Mouse (Mus musculus) erythroid progenitor cell, adult 5-6 weeks (primary cell): Measurements from ENCODE around the gene Gm21987. TPM values are rescaled to one million over a fixed set of nuclear protein-coding genes. Genes with fewer than 3 reads are reported as not detected.

Experiments used
- ATAC-seq: replicated peaks from 2 replicates; pipeline ENCODE4 v1.8.0; 2016; ENCODE audit warnings: moderate number of reproducible peaks, mild to moderate bottlenecking, moderate TSS enrichment, inconsistent platforms; ENCODE audit not compliant: poor library complexity, low FRiP score, severe bottlenecking
- total RNA-seq, 2 experiments: library from RNA; stranded (forward) in 1 of 2; stranded (reverse) in 1 of 2; fragments of 150-400 nt in 1 of 2; fragments of 186-747, 209-891 nt in 1 of 2; gene quantifications; 2 replicates each; pipeline versions ENCODE4 v1.2.3 to v1.2.4; 2015 to 2017; ENCODE audit warnings: low replicate concordance in 2 of 2

Gene Gm21987
- total RNA-seq, 2 experiments from 2014 or later = not detected

- ATAC-seq = no peak
Measured at GRCm38 (mm10) chr16:38347588-38347987, 748 bp downstream of the Gm21987 start.

DNA sequence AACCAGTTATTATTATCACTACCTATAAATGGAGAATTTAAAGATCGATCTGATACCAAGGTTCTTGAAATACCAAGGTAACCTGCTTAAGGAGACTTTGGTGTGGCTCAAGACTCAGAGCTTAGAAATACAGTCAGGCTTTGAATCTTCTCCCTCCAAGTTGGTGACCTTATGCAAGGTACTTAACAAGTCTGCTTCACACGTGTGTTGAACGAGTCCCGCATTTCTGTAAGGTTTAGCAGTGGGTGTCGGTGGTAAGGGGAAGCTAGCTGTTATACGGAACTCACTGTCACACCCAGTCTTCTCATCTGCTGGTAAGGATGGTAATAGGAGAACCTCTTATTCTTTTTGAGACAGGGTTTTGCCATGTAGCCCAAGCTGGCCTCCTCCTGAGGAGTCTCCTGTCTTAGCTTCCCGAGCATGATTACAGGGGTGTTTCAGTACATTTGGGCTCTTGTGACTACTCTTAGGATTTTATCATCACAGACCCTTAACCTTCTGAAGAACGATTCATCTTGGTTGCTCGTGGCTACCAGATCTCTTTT lies 1.4 kb downstream of the Gm21987 start:
- ATAC-seq = no peak

- no peak for ATAC-seq
Measured at GRCm38 (mm10) chr16:38349881-38350280, 3.0 kb downstream of the Gm21987 start.

- peak; percentile 61 for ATAC-seq
Measured at GRCm38 (mm10) chr16:38350361-38350855, 3.6 kb downstream of the Gm21987 start.

DNA sequence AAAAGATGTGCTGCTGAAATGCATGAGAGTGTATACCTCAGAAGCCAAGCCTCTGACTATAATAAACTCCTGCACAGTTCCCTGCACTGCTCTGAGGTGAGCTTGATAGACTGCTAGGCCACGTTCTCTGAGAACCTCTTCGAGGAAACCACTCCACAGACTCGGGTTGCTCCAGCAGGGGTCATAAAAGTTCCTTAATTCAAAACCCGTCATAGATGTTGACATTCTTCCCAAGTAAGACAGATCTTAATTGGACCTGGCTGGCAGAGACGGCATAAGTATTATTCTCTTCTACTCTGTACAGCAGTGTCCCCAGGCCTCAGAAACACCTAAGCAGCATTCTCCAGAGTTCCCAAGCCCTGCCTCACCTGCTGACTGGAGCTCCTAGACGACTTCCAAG lies 4.1 kb downstream of the Gm21987 start:
- no peak for ATAC-seq

GRCm38 (mm10) chr16:38352031-38352430 lies 5.2 kb downstream of the Gm21987 start:
- ATAC-seq = no peak

DNA sequence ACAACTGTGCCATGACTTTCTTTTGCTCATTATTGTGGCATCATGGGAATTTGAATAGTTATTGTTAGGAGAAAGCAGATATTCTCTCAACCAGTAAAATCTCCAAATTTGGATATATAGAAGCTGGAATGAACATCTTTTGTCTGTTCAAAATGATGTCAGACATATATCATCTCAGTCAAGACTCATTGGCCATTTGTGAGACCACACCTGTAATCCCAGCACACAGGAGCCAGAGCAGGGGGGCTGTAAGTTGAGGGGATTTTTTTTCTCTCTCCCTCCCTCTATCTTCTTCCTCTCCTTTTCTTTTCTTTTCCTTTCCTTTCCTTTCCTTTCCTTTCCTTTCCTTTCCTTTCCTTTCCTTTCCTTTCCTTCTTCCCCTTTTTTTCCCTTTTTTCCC lies 6.0 kb downstream of the Gm21987 start:
- ATAC-seq = no peak

DNA sequence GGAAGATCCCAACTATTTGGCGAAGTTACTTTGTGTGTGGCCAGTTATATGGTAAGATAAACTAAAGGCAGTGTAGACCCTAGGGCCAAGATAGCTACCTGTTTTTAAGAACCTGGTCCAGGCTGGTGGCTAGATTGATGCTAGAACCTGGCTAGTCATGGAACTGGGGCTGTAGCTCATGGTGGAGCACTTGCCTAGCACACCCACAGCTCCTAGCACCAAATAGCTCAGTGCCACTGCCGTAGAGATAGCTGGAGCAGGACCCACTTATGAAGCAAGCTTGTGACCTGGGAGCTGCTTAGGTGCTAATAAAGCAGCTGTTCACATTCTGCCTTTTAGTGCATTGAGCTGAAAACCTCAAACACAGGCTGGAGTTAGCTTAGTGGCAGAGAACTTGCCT lies 6.8 kb downstream of the Gm21987 start:
- no peak for ATAC-seq

DNA sequence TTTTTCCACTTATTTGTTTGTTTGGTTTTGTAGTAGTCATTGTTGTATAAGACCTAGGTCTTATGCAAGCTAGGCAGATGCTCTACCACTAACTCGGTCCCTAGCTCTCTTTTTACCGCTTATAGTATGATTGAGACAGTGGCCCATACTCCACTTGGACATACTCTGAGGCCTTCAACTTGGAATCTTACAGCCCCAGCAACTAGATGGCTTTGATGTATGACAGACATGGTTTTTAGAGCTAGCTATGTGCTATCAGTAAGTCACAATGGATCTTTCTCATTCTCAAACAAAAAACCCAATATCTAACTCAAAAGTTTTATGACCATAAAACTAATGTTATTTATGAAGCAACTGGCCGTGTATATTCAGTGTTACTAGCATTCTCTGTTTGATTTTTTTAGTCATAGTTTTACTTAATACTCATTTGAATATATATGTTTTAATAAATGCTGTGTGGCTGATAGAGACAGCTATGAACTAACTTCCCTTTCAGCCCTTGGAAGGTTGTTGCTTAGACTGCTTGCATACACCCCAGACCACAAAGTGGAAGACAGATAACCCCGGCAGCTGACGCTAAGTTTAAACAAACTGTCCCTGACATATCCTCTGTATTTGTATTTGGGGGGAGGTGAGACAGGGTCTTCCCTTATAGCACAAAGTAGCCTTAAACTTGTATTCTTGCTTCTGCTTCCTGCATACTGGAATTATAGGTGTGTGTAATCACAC lies 7.5 kb downstream of the Gm21987 start:
- ATAC-seq = no peak

DNA sequence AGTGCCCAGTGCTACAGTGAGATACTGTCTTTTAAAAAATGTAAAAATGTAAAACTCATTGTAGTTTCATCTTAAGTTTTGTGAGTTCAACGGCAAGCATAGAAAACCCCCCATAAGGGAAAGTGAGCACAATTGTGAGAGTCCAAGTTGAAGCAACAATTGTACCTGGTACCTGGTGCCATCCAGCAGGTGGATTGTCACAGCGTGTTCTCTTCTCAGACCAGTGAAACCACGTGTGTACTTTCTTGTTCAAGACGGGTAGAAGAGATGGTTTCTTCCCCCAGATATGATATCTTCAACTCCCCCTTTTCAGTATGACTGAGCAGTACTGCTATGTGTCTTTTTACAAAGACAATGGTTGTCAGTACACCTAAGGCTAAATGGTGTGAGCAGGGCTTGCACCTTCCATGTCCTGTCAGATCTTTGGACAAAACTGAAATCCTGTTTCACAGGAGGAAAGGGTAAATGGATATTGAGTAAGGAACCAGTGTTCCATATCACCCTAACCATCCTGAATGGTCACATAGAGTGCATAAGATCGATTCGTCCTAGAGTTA lies 11.5 kb downstream of the Gm21987 start:
- ATAC-seq = no peak

DNA sequence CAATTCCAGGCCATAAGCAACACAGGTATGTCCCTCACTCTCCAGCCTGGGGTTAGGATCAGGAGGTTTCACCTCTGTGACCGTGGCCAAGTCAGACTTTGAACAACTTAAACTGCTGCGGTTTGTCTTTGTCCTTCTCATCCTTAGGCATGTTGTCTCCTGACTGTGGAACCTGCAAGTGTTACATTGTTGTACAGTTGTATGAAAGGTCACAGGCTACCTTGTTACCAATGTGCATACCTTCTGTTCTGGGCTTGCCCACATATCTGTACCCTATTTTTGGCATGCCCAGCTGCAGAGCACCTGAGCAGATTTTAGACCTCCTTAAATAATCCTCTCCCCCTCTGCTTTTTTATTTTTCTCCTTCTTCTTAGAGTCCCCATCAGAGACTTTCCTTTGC lies 12.4 kb downstream of the Gm21987 start:
- no peak for ATAC-seq

DNA sequence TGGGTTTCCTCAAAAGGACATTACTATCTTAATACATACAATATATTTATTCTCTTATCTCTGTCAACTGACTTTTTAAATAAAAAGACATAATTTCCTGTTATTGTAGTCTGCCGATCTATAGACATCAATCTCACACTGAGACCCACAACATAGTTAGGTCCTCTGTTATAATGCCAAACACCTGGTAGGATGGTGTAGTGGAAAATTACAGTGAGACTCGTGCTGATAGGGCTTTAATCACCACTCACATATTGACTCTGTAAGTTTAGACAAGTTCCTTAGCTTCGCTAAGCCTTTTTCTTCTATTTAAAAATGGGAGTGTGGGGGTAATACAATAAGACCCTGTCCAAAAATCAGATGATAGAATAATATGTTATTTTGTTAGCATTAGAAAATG lies 13.0 kb downstream of the Gm21987 start:
- ATAC-seq = no peak

DNA sequence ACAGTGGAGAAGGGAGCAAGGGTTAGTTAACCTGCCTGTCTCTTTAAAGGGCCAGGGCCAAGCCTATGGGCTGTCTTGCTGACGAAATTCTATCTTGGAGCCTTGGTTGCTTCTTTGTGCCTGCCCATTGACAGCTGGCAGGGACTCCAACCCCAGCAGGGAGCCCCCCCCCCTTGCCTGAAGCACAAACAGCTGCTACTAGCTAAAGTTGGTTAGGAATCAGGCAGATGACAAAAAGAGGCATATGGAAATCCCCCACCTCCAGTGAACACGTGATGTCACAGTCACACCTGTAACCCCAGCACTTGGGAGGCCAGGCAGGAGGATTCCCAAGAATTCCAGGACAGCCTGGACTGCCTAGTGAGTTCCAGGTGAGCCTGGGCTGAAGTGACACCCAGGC lies 13.5 kb downstream of the Gm21987 start:
- no peak for ATAC-seq

GRCm38 (mm10) chr16:38361933-38362332 lies 15.1 kb downstream of the Gm21987 start, which contains the start of gene Popdc2:
TSS of gene Popdc2 (plus strand) at chr16:38362209.
- no peak for ATAC-seq

DNA sequence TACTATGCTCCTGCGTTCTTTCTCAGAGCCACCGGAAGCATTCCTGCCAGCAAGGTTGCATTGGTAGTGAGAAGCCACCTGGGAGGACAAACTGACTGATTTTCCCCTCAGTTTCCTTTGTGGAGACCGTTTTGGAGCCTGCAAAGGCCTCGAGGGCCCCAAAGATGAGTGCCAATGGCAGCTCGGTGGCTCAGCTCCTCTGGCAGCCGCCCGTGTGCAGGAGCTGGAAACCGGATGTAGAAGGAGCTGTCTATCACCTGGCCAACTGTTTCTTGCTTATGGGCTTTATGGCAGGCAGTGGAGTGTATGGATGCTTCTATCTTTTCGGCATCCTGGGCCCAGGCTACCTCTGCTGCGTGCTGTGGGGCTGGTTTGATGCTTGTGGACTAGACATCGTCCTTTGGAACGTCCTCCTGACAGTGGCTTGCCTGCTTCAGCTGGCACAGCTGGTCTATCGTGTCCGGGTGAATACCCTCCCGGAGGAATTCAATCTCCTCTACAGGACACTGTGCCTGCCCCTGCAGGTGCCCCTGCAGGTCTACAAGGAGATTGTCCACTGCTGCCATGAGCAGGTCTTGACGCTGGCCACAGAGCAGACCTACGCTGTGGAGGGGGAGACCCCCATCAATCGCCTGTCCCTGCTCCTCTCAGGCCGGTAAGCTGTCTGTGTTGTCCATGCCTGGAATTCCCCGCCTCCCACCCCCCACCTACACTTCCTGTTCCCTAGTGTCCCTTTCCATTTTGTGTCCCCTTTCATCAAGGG lies 15.8 kb downstream of the Gm21987 start:
- no peak for ATAC-seq

GRCm38 (mm10) chr16:38363256-38363595 lies 16.4 kb downstream of the Gm21987 start:
- ATAC-seq = no peak

- ATAC-seq = no peak
Measured at GRCm38 (mm10) chr16:38363657-38364056, 16.8 kb downstream of the Gm21987 start.

DNA sequence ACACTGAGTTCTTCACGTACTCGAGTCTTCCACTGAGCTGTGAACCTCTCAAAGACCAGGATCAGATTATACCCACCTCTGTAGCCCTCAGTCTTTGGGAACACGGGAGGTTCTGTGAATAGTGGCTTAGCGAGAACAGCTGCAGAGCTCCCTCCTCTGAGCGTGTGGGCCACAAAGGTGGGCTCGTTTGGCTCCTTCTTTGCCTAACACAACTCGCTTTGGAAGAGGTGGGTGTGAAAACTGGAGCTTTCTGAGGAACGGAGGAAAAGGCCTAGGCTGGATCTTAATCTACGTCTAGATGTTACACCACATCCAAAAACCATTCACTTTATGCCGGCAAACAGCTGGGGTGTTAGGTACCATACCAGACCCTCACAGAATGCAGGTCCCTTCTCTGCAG lies 18.6 kb downstream of the Gm21987 start:
- no peak for ATAC-seq

GRCm38 (mm10) chr16:38366231-38366630 lies 19.4 kb downstream of the Gm21987 start:
- ATAC-seq = no peak

GRCm38 (mm10) chr16:38368336-38368735 lies 21.5 kb downstream of the Gm21987 start:
- no peak for ATAC-seq

GRCm38 (mm10) chr16:38369000-38369399 lies 22.2 kb downstream of the Gm21987 start:
- no peak for ATAC-seq
